Mouse (Mus musculus): Measurements from ENCODE around the gene Gmps.

Gmps gene

DNA sequence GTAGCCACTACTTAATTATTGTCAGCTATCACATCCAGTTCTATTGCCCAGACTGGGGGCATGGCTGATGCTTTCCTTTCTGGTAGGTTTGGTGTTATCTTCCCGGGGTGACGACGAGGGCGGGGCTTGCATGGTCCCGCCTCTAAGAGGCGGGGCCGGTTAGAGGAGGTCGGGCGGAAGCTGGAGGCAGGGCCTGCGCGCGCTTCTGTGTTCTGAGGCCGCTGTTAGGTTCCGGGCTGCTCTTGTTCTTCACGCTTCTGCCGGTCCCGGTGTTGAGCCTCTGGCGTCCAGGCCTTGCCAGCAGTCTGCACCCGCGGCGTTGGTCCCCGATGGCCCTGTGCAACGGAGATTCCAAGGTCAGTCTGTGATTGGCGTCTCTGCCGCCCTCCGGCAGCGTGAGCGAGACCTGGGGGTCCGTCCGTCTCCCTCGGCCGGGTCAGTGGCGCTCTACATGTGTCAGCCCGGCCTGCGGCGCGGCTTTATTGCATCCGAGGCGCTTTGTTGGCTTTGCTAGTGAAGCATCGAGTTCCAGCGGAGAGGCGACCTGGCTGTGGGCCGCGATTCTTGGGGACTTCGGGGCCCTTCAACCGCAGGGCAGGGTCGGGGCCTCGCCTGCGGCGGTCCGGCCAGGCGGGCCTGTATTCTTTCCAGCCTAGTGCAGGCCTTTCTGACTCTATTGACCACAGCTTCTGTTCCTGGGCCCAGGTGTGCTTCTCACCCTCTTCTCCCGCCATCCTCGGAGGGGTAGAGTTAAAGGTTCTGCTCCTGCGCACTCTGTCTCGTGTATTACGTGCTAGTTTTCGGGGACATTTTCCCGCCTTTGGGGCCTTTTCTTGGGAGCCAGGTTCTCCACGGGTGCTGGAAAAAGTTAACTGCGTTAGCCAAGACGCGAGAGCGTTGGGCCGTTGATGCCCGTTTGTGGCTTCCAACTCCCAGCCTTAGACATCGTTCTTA is at the start of gene Gmps:
TSS of gene Gmps (plus strand) at position 152 of the 954 bp plus-strand sequence.
- peak; percentile 96 for DNase-seq

- peak; percentile 96 for DNase-seq
These were observed 46.7 kb upstream of the Gmps start, which contains the start of gene E130311K13Rik for GRCm38 (mm10) chr3:63928878-63929859. E130311K13Rik (minus strand) TSS chr3:63929472.

GRCm38 (mm10) chr3:63938928-63939327 is 37.0 kb upstream of the Gmps start:
- DNase-seq, result peak; percentile 32

DNA sequence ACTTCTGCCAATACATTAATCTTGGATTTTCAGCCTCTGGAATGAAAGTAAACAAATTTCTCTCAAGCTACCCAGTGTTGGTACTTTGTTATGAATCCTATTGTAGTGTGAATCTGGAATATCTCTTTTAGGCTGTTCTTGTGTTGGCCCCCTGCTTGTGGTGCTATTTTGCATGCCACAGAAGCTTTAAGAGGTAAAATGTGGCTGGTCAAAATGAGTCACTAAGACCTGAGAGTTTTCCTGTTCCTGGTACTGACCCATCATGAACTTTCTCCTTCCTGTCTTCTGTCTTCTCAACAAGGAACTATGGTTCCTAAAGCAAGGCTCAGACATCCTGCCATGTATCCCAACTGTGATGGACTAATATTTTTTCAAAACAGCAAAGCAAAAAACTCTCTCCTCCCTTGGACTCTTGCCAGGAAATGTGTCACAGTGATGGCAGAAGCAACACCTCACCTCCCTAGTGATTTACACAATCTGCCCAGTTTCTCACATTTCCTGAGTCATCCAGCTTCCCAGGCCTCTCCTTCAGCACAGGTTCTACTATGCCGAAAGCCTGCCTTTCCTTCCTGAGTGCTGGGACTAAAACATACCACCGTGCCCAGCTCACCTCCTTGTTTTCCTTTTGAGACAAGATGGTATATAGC is 34.6 kb upstream of the Gmps start:
- peak; percentile 11 for DNase-seq

- no peak for DNase-seq
These were observed 26.1 kb upstream of the Gmps start for GRCm38 (mm10) chr3:63949837-63950236.

DNA sequence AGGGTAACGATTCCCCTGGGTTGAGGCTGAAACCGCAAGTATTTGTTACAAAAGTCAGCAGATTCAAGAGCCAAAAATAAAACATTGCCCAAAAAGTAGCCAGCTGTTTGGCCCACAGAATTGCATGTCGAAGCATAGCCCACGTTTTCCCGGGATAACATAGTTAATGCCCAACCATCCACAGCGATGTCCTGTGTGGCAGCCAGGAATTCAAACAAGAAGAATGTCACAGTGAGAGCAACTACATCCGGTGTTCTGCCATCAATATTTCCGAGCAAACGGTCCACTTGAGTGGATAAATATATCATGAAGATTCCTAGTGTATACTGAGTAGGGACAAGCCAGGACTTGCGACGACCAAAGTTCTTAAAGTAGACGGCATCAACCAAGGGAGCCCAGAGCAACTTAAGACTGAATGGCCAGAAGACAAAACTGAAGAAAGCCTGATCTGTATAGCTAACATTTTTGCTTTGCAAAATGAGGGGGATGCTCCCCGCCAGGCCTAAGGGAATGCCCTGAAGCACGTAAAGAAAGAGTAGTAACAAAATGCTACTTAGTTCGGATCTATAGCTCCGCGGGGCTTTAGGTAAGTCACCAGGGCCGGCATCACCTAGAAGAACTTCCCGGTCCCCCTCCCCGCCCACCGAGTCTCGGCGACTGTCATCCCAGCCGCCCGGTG is 12.3 kb upstream of the Gmps start:
- DNase-seq, result peak; percentile 32

DNA sequence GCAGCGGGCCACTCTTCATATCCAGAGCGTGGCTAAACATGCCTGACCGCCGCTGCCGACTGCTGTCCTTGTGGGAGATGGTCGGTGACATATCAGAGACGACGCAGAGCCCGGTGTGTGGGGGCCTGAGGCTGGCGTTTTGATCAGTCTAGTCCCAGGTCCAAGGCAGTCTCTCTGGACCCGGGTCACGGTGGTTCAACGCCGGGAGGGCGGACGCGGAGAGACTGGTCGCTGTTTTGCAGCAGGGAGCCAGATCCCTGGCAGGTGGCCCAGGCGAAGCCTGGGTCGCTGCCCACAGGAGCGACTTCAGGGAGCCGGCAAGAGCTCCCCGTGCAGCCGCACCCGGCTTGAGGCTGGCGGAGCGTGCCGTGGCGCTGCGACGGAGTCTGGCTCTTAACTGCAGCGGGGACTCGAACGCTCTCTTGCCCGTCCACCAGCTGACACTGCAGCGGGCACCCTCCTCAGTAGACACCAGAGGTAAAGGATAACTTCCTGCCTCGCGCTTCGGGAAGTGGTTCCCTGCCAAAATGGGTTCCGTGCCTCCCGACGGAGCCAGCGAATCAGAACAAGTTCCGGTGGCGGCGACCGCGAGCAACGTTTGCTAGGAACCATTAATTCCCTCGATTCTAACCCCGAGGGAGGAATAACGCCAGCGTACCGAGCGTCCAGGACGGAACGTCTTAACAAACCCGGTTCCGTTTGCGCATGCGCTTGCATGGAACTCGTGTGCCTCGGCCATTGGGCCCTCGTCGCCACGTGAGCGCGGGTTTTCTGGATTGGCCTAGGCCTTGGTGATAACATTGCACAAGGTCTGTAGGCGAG is 11.6 kb upstream of the Gmps start, which contains the start of gene Slc33a1:
TSS of gene Slc33a1 (minus strand) at position 669 of the 822 bp plus-strand sequence.
- peak; percentile 100 for DNase-seq

DNA sequence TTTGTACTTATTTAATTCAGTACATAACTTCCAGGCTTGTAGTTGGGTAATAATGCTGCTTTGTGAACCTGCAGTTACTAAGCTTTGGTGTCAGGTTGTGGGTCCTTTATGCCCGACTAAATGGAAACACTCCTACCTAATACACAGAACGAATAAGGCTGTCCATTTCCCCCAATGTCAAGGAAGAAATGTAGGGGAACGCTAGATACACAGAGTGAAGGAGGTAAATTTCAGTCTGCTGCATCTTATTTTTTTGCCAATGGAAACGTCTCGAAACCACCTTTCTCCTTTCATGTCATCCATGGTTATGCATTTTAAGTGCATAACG is 11.0 kb upstream of the Gmps start:
- no peak for DNase-seq

DNA sequence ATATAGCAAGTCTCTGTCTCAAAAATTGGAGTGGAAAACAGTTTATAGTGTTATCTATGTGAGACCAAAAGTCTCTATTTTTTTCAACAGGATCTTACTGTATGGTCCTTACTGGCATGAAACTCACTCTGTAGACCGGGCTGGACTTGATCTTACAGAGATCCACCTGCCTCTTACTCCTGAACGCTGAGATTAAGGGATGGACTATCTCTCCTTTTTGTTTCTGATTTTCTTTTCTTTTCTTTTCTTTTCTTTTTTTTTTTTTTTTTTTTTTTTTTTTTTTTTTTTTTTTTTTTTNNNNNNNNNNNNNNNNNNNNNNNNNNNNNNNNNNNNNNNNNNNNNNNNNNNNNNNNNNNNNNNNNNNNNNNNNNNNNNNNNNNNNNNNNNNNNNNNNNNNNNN is 10.0 kb upstream of the Gmps start:
- DNase-seq, result no peak

GRCm38 (mm10) chr3:63977895-63978294 is 2.0 kb downstream of the Gmps start:
- DNase-seq, result no peak

- no peak for DNase-seq
These were observed 10.8 kb downstream of the Gmps start for GRCm38 (mm10) chr3:63986656-63987055.

DNA sequence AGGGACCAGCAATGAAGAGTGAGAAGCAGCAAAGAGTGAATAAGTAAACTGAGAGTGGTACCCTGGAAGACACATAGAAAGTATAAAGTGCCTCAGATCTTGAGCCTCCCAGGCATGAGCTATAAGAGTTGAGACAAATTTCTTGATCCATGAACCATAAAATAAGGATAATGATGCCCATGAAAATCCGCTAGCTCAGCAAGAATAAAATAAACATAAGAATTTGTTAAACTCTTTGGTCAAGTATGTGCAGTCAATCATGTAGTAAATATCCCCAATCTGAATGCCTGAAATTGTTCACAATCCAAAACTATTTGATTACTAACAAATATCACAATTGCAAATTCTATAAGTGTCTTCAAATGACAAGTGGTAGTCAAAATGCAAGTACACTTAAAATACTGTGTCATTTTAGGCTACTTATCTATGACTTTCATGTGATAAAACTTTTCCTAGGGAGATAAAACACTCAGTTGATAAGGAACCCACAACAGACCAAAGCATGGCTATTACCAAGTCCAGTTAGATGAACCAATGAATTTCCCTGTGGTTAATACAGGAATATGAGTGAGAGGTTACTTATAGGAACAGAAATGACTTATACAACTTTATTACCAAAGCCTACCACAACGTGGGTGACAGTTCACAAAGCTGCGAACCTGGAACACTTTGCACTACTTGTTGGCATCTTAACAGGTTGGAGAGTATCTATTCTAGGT is 13.0 kb downstream of the Gmps start:
- no peak for DNase-seq

DNA sequence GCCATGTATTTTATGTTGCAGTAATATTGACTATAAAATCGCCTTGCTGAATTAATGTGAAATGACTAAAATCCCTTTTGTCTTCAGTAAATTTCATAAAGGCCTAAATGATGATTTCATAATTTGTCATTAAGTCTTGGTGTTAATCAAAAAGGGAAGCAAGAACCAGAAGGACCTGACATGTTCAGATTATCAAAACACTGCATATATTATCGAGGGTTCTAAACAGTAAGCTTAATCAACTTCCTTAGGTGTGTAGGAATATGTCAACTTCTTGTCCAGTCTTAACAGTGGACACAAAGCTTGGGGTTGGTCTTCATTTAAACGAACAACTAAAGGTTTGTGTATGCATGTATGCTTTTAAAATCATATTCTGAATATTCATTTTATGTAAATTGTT is 45.5 kb downstream of the Gmps start:
- DNase-seq, result no peak

GRCm38 (mm10) chr3:64021867-64022266 is 46.0 kb downstream of the Gmps start:
- DNase-seq, result no peak

DNA sequence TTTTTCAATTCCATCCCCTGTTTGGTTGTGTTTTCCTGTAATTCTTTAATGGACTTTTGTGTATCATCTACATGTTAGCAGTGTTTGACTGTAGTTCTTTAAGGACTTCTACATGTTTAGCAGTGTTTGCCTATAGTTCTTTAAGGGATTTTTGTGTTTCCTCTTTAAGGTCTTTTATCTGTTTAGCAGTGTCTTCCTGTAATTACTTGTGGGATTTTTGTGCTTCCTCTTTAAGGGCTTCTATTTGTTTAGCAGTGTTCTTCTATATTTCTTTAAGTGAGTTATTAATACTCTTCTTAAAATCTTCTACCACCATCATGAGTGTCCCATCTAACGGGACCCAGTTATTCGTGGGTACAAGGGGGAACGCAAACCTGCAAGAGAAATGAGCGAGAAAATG is 53.9 kb downstream of the Gmps start:
- DNase-seq, result no peak

- DNase-seq, result no peak
These were observed 62.4 kb downstream of the Gmps start for GRCm38 (mm10) chr3:64038136-64038841.

DNA sequence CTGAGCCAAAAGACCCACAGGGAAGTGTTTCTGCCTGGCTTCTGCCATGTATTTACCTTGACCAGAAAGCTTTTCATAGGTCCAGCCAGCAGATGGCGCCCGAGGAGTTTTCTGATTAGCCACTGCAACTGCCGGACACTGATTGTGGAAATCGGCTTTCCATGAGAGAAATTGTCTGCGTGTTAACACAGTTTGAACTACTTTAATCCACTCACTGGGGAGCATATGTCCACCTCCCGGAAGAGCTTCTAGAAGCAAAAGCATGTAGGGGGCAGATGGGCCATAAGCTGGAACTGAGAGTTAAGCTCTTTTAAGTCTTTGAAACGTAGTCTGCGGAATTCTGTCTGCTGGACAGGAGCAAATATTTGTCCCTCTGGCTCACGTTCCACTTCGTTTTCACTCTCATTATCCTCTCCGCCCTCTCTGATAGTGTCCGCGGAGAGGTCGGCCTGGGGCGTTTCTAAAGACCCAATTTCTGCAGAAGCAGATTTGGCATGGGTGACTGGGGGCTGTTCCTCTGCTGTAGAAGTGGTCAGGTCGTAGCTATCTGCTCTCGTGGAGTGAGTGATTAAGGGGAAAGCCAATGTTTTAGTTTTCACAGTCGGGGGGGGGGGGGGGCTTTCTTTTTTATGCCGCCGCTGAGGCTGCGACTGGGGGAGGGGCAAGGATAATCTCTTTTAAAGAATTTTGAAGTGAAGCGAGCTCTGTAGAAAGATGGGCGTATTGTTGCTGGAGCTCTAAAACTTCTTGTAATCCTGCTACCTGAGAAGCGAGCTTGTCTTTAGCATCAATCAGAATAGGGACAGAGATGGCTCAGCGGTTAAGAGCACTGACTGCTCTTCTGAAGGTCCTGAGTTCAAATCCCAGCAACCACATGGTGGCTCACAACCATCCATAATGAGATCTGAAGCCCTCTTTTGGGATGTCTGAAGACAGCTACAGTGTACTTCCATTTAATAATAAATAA is 64.2 kb downstream of the Gmps start:
- peak; percentile 93 for DNase-seq
